Mouse (Mus musculus) Muller cell, postnatal 12 days (primary cell): ENCODE measurements around the gene Fermt3.

Experiments
- DNase-seq: peaks from one replicate; pipeline ENCODE4 v3.0.0-alpha.2; 2015; ENCODE audit errors: inconsistent ontology term

The Fermt3 gene

DNA sequence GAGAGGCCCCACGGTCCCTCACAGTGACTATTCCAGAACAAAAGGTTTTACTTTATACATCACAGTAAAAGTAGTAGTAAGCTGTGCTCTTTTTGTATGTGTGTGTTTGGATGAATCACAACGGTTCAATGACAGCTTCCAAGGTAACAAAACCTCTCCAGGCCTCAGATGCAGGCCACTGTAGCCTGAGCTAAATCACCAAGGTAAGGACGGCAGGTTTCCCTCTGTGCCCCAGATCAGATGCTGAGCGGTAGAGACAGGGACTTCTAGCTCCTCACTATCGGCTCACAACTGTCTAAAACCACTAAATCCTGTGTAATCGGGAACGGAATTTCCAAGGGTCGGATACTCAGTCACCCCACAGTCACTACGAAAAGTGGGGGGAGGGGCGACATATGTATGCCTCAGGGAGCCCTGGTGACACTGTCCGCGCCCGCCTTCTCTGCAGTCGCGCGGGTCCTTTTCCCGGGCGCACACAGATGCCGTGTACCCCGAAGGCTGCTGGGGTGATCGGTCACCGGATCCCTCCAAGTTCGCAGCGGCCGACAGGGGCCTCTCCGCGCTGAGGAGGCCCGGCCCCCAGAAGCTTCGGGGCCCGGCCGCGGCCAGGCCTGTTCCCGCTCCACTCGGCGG, 19.9 kb upstream of the Fermt3 start:
- DNase-seq: peak; percentile 73

DNA sequence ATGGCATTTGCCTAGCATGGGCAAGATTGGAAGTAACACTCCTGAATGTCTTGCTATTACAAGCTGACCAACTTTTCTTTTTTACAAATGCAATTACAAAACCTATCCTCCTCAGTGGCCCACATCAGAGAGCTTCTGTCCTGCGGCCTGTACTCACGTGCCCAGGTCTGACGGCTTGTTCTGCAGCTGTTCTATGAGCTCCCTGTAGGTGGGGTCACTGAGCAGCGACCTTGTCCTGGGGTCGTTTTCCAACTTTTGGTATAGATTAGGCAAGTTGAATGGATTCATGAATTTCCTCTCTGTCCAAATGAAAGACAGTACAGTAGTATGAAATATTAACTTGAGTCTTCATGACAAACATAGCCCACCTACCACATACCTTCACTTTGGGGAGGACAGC, 14.7 kb upstream of the Fermt3 start:
- no peak for DNase-seq

DNA sequence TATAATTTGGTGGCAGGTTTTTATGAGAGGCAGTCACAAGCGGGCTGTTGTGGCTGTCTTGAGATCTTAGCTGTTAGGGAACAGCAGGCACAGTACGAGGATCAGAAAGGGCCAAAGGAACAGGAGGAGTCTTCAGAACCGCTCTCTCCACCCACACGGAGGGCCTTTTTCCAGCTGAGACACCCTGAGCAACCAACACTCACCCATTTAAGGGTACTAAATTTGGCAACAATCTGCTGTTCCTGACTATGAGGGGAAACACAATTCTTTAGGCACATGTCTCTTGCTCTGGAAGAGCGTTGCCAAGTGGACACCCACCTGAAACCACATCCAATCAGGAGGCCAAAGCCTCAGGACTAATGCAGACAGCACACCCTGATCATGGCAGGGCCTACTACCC, 10.3 kb upstream of the Fermt3 start:
- no peak for DNase-seq

DNA sequence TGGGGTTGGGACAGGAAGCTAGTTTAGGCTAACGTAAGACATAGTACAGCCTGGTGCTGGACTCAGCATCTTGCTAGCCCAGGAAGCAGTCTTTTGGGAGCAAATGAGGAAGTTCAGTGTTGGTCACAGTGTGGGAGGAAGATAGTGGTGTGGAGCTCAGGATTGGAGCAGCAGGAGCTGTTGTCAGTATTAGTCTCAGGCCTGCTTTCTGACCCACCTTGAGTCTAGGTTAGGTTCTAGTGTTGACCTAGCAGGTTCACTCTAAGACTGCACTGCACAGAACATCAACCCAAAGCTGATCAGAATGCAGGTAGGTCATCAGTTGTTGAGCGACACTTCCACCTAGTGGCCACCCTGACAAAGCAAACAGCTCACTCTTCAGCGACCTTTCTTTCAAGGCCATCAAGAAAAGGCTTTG, 964 bp upstream of the Fermt3 start:
- peak; percentile 43 for DNase-seq

DNA sequence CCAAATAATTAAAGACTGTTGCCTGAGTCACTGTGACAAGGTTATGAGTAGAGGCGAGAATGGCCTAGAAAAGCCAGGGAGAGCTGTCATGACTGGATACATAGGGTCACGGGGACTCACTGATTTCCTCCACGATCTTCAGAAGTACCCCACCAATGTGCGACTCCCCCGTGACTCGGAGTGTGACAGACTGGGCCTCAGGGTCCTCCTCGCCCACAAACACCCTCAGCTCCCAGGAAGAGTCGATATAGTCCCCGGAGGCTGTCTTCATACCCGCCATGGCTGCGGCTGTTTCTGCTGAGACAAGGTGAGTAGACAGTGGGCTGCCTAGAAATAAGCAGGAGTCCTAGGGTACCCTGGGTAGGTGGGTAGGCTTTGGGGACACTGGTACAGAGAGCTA, 723 bp downstream of the Fermt3 start:
- no peak for DNase-seq

DNA sequence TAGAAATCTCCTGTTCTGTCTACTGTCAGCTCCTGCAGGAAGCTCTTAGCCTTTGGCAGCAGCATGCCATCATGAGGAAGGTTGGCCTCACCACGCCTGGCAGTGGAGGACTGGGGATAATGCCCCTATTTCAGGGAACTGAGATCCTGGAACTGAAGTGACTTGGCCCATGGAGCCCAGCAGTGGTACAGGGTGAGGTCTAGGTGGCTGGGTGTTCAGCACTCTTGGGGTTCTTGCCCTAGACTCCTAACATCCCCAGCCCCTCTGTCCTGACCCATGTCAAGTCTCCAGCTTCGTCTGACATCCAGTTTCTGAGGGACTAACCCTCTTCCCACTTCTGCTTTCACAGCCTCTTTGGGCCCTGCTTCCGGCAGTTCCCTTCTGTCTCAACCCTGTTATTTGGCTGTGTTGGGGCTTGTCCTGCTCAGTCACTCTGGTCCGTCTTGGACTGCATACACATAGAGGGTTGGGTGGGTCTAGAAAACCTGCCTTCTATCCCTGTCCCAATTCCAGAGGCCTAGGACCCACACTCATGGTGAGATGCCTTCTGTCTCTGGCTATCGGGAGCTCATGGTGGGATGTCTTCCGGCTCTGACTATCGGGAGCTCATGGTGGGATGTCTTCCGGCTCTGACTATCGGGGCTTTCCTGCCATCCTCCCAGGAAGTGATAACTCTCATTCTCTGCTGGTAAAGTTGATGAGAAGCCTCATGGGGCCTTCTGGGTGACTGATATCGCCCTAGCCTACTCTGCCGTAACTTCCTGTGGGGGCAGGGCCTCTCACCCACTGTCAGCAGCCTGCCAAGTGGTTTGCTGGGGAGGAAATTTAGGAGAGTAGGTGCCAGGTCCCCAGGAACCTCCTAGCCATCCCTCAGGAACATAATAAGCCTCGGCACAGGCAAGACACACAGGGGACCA, 1.5 kb downstream of the Fermt3 start:
- no peak for DNase-seq

DNA sequence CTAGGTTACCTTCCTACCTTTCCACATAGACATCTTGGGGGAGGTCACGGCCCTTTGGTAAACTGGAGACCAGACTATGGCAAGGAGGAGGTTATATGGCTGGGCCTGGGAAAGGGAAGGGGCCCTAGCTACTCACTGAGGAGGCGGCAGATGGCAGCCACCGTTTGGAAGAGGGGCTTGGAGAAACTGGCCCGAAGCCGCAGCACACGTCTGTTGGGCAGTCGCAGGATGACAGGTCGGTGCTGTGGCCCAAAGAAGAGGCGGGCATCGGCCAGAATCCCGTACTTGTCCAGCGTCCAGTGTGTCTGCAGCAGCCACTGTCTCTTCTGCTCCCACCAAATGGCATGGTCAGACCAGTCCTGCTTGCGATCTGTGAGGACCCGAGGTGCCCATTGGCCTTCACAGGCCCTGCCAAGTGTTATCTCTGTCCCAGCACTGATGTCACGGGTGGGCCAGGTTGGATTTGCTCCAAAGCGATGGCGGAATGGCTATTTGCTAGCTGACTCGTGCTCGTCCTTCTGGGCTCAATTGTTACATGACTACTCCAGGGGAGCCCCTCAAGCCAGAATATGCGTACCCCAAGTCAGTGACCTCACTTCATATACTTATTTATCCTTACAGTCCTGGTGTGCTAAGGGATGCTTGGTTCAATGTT, 4.7 kb downstream of the Fermt3 start:
- no peak for DNase-seq

DNA sequence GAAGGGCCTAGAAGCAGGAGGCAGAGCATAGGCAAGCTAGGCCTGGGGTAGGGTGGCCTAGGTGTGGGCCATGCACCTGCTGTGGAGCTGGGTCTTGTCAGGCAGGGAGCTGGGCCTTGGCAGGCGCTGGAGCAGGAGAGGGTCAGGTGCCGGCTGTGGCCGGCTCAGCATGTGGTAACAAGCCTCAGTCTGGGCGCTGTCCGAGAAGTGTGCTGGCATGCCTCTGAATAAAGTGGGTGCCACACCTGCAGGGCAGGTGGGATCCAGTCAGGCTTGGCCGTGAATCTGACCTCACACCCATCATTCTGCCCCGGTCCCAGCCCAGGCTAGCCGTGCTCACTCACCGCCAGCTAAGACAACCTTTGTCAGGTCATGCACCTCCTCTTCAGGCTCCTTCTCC, 5.3 kb downstream of the Fermt3 start:
- no peak for DNase-seq

DNA sequence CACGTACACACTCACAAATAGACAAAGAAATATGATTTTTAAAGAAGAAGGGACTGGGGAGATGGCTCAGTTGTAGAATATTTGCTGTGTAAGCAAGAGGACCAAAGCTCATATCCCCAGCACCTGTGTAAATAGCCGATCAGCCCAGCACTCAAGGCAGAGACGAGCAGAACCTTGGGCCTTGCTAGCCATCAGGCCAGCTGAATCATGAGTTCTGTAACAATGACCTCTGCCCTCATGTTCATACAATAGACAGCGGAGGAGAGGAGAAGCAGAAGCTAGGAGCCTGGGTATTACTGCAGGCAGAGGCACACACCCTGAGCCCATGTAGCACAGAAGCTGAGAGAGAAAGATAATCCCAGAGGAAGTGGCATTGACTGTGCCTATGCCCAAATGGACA, 6.8 kb downstream of the Fermt3 start:
- no peak for DNase-seq

DNA sequence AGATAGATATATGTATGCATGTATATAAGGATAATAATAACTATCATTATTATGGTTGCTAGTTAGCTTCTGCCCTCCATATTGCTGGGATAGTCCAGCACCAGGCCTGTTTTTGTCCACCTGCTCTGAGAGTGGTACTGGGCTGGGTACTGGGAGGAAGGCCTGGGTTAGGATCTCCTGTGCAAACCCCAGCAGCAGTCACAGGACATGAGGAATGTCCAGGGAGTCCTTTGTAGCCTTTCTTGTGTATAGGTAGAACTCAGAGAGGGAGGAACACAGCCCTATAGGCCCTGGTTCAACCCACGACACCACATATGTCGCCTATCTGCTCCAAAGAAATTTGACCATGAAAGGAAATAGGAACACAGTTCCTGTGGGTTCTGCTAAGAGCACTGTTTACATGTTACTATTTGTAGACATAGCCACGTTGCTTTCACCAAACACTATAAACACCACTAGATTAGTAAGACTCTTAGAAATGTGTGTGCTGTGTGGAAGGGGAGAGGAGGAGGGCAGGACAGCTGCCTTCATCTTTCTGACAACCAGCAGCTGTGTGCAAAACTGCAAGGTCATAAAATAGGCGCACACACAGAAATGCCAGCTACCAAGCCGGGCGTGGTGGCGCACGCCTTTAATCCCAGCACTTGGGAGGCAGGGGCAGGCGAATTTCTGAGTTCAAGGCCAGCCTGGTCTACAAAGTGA, 12.2 kb downstream of the Fermt3 start:
- no peak for DNase-seq

DNA sequence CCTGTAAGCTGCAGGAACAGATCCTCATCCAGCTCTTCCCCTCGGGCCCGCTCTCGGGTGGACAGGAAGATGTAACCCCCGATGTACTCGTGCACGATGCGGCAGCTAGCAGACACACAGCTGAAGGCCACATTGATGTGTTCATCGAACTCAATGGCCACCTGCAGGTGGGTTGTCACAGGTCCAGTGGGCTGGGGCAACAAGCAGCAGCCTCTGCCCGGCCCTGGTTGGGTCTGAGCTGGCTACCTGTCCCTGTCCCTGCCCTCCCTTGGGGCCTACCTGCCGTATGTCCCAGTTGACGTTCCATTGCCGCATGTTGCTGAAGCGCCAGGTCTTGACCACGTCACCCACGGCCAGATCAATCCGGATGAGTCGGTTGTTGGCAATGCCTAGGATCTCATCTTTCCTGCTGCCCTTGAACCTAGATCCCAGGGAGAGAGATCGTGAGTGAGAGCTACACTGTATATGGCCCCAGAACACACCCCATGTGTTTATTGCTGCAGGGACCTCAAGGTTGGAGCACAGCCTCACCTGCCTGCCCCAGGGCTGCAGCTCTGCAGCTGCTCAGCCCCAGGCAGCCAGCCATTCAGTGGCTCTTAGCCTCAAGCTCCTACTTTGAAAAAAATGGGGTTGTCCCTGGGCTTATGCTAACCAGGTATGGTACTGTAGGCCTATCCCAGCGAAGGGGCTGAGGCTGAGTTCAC, 19.8 kb downstream of the Fermt3 start:
- no peak for DNase-seq

DNA sequence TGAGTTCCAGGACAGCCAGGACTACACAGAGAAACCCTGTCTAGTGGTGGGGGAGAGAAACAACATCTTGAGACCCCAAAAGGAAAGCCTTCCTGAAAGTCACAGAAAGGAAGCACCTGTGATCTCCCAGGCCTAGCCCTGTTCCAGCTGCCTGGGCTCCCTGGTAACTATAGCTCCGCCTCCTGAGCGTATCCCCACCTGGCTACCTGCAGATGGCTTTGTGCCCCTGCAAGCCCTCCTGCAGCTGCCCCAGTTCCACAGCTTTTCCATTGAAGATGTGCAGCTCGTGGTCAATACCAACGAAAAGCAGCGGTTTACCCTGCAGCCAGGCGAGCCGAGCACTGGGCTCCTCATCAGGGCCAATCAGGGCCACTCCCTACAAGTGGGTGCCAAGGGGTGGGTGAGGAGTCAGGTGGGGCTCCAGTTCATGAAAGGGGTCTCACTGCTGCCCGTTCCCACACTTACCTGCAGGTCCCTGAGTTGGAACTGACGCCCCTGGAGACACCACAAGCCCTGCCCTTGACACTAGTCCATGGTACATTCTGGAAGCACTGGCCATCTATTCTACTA, 21.5 kb downstream of the Fermt3 start:
- no peak for DNase-seq

DNA sequence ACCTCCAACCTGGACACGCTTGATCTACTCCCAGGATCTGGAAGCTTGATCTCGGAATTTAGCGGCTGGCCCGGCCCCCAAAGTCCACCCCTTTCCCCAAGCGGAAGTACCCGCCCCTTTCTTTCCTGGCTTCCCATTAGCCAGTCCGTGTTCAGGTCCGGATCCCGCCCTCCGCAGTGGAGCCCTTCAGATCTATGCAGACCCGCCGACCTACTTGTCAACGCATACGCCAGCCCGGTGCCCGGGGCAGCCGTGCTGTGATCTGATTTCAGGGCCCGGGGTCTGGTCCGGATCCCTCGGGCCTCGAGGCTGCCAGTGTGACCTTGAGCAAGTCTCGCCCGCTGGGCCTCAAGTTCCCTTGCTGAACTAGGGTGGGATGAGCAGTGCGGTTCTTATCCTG, 23.3 kb downstream of the Fermt3 start, which contains the start of the genes Nudt22 and Trpt1:
Gene Nudt22 (minus strand): TSS at position 112 of the 400 bp plus-strand sequence.
Gene Trpt1 (plus strand): TSS at position 126 of the 400 bp plus-strand sequence.
- DNase-seq: peak; percentile 94

DNA sequence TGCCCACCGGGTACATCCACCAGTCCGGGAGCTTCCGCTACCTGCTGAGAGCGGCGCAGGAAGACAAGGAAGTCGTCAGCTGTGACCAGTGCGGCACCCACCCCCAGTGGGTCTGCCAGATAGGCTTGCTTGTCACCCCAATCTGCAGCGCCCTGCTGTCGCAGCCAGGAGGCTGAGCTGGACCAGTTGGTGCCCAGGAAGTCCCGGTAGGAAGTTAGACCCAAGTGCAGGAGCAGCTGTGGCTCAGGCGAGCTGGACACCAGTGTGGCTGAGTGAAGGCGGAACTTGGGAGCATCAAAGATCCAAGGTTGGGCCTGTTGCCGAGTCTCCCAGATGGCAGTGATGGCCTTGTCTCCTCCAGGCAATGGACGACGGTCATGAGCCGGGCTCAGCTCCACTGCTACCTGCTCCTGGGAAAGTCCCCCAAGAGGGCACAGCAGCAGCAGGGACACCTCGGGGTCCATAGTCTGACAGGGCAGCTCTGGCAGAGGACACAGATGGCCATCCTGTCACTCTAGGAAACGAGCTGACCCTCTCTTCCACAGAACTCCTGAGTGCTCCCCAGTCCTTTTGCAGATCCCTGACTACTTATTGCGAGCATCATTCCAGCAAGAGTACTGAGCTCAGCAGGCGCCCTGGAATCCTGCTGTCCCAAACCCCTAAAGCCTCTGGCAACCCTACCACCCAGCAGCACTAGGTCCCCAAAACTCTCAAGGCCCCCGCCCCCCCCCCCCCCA, 23.8 kb downstream of the Fermt3 start:
- DNase-seq: no peak

DNA sequence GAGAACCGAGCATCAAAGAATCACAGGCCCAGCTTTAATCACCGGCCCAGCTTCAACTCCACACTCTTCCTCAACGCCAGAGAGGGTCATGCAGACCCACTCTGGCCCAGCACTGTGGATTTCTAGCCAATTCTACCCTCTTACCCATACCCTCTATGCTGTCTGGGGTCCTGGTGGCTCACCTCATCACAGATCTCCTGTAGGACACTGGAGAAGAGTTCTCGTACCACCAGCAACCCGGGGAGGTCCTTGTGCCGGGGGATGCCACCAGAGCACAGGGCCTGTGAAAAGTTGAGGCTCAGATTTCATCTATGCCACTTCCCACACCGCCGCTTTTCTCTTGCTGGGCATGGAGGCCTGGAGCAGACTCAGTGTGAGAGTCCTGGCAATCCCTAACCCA, 24.8 kb downstream of the Fermt3 start:
- DNase-seq: no peak

DNA sequence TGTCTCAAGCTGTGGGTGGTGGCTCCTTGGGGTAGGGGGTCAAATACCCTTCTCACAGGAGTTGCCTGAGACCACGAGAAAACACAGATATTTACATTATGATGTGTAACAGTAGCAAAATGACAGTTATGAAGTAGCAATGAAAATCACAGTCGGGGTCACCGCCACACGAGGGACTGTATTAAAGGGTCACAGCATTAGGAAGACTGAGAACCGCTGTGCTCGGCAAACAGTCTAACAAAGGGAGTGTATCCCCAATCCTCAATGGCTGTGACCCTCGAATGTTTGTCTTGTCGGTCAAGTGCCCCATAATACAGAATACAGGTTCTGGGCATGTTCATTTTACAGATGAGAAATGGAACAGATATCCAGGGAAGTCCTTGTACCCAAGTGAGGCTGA, 25.3 kb downstream of the Fermt3 start:
- no peak for DNase-seq

DNA sequence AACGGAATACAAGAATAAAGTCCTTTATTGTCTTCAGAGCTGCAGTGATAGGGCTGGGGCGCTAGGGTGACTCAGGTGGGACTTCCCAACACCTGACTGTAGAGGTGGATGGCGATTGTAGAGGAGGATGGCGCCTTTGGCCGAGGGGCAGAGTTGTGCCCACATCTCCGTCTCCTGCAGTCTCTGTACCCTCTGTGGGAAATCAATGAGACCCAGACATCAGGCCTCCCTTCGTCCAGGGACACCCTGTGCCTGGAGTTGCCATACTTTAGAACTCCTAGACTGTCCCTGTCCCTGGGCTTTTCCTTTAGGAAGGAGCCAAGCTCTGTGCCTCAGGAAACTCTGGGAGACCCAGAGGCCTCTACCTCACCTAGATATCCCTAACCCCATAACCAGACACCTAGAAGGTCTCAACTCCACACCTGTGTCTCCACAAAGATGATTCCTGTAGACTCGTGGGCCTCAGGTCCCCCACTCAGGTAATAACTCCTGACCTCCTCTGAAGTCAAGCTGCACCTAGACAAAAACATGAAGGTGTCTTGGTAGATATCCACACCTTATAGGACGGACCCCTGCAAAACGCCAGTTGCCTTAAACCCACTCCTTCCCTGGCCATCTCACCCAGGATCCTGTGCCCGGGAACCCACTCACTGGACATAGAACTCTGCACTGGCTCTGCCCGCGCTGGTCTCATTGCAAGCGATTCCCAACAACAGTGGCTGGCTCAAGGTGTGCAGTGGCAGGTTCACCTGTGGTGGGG, 26.1 kb downstream of the Fermt3 start:
- no peak for DNase-seq

DNA sequence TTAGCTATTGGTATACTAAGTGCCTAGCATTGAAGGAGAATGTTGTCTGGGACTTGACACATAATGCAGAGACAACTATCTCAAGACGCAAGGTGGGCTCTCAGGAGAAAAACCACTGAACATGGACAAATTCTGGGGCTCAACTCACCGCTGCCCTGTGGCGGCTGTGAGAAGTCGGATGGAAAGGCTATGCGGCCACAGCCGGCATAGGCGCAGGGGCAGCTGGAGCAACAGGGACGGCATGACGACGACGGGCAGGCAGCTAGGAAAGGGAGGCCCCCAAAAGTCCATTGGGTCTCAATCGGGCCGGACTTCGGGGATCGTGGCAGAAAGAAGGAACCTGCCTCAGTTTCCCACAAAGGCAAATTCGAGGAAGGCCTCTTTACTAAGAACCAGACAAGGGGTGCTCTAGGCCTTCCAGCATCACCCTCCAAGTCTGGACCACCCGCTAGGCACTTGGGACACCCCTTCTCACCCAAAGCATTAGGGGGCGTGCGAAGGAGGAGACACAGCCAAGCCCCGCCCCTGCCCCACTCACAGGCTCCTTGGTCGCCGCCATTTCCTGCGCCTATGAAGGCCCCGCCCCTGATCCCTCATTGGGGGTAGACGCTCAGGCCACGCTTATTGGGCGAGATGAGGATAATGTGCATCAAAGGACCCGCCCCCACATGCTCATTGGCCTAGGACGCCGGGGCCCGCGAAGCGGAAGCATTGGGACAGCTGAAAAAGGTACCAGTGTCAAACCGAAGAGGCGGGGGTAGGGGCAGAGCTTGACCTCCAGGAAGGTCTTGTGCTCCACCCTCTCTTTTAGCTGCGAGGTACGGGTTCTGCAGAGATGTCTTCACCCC, 27.0 kb downstream of the Fermt3 start, which contains the start of gene Dnajc4:
Gene Dnajc4 (minus strand): TSS at position 562 of the 848 bp plus-strand sequence.
- peak; percentile 97 for DNase-seq
